Mouse (Mus musculus) layer of hippocampus, adult 2 months (tissue): ENCODE results near the gene Slc25a19. TPM values are rescaled to one million over a fixed set of nuclear protein-coding genes. Genes with fewer than 3 reads are reported as not detected.

Experiments used
- DNase-seq, 2 experiments: peaks; one replicate each; pipeline ENCODE4 v3.0.0; 2022; ENCODE audit warnings: low spot score in 2 of 2
- H3K27ac ChIP-seq: fragments of 200-600 bp; 2 replicates; pipeline ENCODE4 v1.8.1; 2022
- H3K4me3 ChIP-seq: fragments of 200-600 bp; 2 replicates; pipeline ENCODE4 v1.8.1; 2022; ENCODE audit warnings: mild to moderate bottlenecking
- CTCF ChIP-seq: fragments of 200-600 bp; conservative IDR thresholded peaks from 2 replicates; pipeline ENCODE4 v1.8.1; 2022; ENCODE audit warnings: antibody characterized with exemption, mild to moderate bottlenecking, moderate library complexity
- total RNA-seq, 2 experiments: library from RNA; stranded (reverse); gene quantifications; 2 replicates each; pipeline ENCODE4 v1.2.3; 2021

Gene Slc25a19
- total RNA-seq, 2 experiments from 2014 or later: 60.4 to 66.6 TPM

DNA sequence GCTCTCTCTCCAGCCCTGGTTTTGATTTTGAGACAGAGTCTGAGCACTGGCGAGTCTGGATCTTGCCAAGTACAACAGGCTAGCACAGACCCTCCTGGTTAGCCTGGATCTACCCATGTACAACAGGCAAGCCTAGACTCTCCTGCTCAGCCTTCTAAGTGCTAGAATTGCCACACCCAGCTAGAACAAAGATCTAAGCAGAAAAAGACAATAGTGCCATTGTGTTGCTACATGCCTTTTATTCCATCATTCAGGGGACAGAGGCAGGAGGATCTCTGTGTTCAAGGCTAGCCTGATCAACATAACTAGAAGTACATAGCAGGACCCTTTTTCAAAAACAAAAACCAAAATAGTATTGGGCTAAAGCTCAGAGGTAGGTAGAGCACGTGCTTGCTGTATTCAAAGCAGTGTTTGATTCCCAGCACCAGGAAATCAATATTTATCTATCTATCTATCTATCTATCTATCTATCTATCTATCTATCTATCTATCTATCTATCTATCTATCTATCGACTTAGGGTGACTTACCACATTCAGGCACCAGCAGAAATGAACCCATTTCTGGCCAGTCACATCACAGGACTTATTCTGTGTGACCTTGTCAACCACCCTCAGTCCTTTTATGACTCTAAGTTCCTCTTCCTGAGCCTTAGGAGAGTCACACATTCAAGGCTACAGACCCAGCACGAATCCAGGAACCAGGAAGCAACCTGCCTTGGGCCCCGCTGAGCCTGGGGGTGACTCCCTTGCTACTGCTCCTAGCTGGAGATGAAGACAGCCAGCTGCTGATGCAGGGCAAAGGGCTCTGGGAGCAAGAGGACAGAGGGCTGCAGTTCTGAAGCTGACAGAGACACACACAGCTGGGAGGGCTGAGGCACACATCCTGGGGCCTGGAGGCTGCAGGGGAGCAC is 10.7 kb upstream of the Slc25a19 start:
- Histone ChIP-seq H3K27ac (no peak overlapping the region), H3K4me3 (no peak overlapping the region)
- no peak for TF ChIP-seq CTCF
- DNase-seq: no peak

DNA sequence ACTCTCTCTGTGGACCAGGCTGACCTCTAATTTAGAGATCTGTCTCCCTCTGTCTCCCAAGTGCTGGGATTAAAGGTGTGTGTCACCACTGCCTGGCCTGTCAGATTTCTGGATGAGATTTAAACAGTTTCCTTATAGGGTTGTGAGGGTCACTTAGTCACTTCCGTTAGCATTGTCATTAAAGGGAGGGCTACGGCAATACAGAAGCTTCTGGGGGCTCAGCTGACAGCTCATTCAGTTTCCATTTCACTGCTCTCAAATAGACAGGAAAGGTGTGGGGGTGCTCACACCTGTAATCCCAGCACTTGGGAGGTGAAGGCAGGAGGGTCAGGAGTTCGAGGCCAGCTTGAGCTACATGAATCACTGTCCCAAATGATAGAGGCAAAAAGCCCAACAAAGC is 8.9 kb upstream of the Slc25a19 start:
- H3K27ac ChIP-seq: no peak overlapping the region
- no peak overlapping the region for H3K4me3 ChIP-seq
- no peak for TF ChIP-seq CTCF
- DNase-seq: no peak

DNA sequence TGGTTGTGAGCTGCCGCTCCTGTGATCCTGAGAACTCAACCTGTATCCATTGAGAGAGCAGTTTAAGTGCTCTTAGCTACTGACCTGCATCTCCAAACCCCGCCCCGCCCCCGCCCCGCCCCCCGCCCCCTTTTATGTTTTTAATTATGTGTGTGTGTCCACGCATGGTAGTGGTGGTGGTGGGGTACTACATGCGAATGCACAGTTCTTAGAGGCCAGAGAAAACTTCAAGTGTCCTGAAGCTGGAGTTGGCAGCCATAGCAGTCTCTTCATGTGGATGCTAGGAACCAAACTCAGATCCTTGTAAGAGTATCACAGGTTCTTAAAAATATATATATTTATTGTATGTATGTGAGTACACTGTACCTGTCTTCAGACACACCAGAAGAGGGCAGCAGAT is 7.4 kb upstream of the Slc25a19 start:
- DNase-seq: no peak
- Histone ChIP-seq H3K4me3 (no peak overlapping the region), H3K27ac (no peak overlapping the region)
- TF ChIP-seq CTCF: peak; percentile 29

DNA sequence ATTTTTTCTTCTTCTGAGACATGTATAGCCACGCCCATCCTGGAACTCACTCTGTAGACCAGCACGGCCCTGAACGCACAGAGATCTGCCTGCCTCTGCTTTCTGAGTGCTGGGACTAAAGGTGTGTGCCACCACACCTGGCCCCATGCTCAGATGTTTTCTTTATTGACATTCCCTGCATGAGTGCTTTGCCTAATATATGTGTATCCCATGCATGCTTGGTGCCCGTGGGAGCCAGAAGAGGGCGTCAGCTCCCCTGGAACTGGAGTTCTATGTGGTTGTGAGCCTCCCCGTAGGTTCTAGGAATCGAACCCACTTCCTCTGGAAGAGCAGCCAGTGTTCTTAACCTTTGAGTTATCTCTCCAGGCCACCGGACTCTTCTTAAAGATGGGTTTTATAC is 6.9 kb upstream of the Slc25a19 start:
- no peak for DNase-seq
- no peak overlapping the region for H3K27ac ChIP-seq
- H3K4me3 ChIP-seq: no peak overlapping the region
- no peak for TF ChIP-seq CTCF

DNA sequence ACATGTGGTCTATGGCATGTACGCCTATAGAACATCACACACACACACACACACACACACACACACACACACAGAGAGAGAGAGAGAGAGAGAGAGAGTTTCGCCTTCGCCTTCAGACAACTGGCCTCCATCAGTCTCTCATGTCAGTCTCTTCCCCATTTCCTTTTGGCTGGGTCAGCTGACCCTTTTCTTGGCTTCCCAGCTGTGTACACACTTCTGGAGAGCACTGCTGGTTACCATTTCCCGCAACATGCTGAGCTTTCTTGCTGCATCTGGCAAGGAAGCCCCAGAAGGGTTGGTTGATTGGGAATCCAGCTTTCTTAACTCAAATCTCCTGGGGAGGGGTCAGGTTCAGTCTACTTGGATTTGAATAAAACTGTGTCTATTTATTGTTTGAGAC is 6.0 kb upstream of the Slc25a19 start:
- no peak overlapping the region for H3K4me3 ChIP-seq
- TF ChIP-seq CTCF: no peak
- no peak for DNase-seq
- H3K27ac ChIP-seq: no peak overlapping the region

DNA sequence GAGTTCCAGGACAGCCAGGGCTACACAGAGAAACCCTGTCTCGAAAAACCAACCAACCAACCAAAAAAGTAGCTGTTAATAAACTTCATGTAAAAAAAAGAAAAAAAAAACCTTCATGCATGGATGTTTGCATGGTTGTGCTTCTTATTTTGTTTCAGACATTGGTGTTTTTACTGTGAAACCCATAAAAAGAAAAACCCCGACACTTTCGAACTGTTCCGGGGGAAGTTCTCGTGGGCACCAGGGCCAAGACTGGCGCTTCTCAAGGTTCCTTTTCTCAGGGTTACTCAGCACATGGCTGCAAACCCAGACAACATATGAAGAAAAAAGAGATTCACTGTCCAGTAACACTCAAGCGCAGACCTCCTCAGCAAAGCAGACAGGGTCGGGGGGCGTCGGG is 4.8 kb upstream of the Slc25a19 start:
- no peak for TF ChIP-seq CTCF
- H3K4me3 ChIP-seq: no peak overlapping the region
- DNase-seq: no peak

DNA sequence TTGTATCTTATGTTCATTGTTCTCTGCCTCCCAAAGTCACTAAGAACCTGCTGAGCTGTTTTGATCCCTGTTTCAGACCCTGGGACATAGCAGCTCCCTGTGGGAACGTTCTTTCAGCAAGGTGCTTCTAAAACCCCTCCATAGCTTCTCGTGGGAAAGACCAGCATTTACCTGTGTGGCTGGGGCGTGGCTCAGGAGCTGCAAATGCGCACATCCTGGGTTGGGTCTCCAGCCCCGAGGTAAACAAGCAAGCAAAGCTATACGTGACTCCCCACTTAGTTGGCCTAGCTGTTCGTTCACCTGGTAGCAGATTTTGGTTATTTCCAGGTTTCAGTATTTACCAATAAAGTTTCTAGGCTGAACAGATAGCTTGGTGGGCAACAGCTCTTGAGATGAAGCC is 4.2 kb upstream of the Slc25a19 start:
- no peak for TF ChIP-seq CTCF
- Histone ChIP-seq H3K27ac (no peak overlapping the region; the same call in 1 of the 2 replicates), H3K4me3 (no peak overlapping the region)
- no peak for DNase-seq

More for the DNA sequence above, 4.8 kb upstream of the Slc25a19 start:
- H3K27ac ChIP-seq: no peak overlapping the region

DNA sequence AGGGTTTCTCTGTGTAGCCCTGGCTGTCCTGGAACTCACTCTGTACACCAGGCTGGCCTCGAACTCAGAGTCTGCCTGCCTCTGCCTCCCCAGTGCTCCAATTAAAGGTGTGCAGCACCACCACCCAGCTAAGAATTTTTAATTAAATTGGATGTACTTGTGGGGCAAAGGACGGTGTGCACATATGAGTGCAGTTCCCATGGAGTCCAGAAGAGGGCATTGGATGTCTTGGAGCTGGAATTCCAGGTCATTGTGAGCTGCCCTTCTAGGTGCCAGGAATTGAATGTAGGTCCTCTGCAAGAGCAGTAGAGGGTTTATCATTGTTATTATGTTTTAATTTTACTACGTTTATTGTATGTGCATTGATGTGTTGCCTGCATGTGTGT is 3.4 kb upstream of the Slc25a19 start:
- peak; percentile 82 for TF ChIP-seq CTCF
- Histone ChIP-seq H3K27ac (no peak overlapping the region), H3K4me3 (no peak overlapping the region)
- no peak for DNase-seq

DNA sequence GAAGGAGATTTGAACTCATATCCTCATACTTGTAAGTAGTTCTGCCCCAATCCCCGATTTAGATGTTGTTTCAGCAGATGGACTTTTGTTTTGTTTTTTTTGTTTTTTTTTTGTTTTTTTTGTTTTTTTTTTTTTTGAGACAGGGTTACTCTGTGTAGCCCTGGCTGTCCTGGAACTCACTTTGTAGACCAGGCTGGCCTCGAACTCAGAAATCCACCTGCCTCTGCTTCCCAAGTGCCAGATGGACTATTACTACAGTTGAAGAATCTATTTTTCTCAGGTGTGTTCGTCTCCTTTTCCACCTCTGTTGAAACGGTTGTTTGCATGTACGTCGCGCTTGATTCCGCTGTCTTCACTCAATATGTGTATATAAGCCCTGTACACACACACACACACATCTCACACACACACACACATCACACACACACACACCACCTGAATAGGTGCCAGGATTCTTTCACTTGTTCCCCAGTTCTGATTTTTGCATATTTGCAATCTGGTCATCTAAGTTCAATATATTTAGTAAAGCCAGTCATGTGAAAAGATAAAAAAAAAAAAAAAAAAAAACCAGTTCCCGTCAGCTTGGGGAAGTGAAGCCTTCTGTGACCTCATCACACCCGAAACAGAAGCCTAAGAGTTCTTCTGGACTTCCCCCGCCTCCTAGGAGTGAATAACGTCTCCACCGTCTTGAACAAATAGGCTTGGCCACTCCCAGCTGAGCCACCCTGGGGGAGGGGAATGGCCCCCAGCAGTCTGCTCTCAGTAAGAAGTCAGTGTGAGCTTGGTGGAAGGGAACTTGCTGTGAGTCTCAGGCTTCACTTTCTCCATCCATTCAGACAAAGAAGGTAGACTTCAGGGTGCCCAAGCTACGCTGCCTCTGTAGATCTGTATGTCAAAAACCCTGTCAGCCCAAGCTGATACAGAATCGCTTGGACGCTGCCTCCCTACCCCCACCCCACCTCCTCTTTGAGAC is 2.7 kb upstream of the Slc25a19 start:
- no peak for TF ChIP-seq CTCF
- peak in 1 of 2 experiments; percentile 46 for DNase-seq

DNA sequence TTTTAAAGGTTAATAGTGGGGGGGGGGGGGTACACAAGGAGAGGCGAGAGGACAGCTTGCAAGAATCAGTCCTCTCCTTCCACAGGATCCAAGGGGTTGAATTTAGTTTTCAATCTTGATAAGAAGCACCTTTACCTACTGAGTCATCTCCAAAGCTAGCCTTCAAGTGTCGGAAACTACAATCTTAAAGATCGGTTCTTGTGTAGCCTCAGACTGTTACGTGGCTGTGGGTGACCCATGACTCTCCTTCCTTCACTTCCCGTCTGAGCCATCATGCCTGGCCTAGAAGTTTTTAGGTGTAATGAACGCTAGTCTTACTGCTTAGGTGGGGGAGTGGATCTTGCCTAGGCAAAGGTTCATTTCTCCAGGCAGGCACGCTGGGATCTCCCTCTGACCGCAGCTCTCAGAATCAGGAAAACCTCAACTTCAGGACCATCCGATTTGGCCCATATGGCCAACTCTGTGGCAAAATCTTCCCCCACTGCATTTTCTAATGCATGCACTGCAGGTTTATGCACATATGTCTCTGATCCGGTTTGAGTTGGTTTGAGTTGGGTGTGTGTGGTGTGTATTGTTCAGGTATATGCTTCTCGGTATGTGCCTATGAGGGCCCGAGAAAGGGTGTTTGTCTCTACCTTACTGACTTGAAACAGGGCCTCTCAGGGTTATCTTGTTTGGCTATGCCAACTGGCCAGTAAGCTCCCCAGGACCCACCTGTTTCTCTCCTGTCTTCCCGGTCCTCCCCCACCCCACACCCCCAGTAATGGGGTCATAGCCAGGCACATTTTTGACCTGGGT is 1.8 kb upstream of the Slc25a19 start:
- Histone ChIP-seq H3K27ac (no peak overlapping the region), H3K4me3 (no peak overlapping the region)
- TF ChIP-seq CTCF: no peak
- DNase-seq: no peak

More for the DNA sequence above, 2.7 kb upstream of the Slc25a19 start:
- Histone ChIP-seq H3K27ac (no peak overlapping the region), H3K4me3 (no peak overlapping the region)

DNA sequence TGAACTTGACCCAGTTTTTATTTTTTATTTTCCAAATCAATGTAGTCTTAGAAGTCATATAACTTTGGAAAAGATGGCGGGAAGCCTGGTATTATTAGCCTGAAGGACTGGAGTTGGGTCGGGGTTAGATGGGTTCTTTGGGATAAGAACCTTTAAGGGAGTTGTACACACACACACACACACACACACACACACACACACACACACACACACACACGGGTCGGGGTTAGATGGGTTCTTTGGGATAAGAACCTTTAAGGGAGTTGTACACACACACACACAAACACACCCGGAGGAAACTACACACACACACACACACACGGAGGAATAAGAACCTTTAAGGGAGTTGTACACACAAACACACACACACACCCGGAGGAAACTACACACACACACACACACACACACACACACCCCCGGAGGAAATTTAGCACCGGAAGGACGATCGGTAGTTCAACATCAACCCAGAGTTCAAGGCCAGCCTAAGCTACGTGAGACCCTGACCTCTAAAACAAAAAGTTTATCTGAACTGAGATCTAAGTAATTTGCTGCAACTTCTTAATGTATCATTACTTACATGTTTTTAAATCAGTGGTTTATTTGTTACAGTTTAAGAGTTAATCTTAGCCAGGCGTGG is 488 bp upstream of the Slc25a19 start:
- TF ChIP-seq CTCF: no peak
- peak overlapping the region; percentile 78 for H3K4me3 ChIP-seq
- H3K27ac ChIP-seq: peak overlapping the region; percentile 87; the same call in 1 of the 2 replicates
- DNase-seq: no peak
